Mouse (Mus musculus): Measurements from ENCODE around the gene P2rx7. TPM values are rescaled to one million over a fixed set of nuclear protein-coding genes. Genes with fewer than 3 reads are reported as not detected.

The P2rx7 gene
- polyA plus RNA-seq, 1 experiment, result 5.3 TPM

DNA sequence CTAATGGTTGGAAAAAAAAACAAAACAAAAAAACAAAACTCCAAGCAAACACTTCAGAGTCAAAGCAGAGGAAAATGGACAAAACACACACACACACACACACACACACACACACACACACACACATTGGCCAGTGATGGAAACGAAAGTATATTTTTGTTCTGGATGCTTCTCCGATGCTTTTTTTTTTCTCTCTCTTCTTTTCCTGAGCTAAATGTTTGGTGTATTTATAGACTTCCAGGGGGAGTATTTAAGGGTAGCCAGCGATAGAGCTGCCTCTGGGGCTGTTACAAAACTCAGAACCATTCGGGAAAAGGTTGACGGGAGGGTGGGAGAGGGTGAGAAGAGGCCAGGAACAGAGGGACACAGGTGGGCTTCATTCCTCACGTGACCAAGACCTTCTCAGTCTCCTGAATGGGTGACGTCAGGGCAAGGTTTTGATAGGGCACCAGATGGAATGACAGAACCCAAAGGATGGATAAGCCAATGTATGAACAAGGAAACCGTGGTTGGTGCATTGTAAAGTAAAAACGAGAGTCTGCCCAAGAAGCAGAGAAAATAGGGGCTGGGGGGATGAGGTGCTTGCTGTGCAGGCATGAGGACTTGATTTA lies 23.9 kb upstream of the P2rx7 start:
- Histone ChIP-seq H3K27me3 (replicated peaks; ENCODE audit: control insufficient read depth, insufficient read depth, low read length) (no peaks in the 10 kb centered on the region), H3K27ac (ENCODE audit: insufficient read depth, low read depth, low read length) (no peak overlapping the region), H3K4me3 (ENCODE audit: insufficient read depth, low read depth, low read length) (no peak overlapping the region), H3K4me1 (ENCODE audit: control insufficient read depth, insufficient read depth, low read length) (no peaks in the 10 kb centered on the region), H3K36me3 (ENCODE audit: control insufficient read depth, insufficient read depth, low read length) (no peaks in the 10 kb centered on the region)
- no peak for TF ChIP-seq POLR2A (IDR thresholded peaks at IDR 0.05; ENCODE audit: low read depth, low read length)
- TF ChIP-seq CTCF (conservative IDR thresholded peaks at IDR 0.05; ENCODE audit: insufficient read depth, insufficient read length, low read depth, low read length), result no peak
- no peak for DNase-seq
- 71% methylated on average over 9 of the region's 9 CpGs for WGBS

DNA sequence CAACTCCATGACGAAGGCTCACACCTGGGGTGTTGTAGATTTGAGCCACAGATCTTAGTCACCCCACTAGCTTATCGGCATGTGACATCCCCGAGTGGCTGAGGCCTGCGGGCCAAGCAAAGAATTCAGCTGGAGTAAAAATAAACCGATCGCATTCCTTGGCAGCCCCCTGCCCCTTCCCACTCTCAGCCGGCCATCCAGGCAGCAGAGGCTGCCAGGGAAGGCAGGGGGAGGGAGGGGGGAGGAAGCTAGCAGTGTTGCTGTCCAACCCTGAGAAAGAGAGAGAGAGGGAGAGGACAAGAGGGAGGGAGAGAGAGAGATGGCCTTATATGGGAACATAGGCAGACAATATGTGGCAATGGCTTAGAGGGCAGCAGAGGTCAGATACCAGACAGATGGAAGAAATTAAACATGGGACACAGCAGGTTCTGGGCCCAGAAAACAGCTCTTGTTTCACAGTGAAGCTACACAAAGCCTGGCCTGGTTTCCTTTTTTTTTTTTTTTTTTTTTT lies 22.3 kb upstream of the P2rx7 start:
- DNase-seq, result peak; percentile 62
- Histone ChIP-seq H3K4me3 (ENCODE audit: insufficient read depth, low read depth, low read length) (no peak overlapping the region), H3K36me3 (ENCODE audit: control insufficient read depth, insufficient read depth, low read length) (no peaks in the 10 kb centered on the region), H3K27ac (ENCODE audit: insufficient read depth, low read depth, low read length) (peak overlapping the region; percentile 25; the same call in 1 of the 2 replicates), H3K27me3 (replicated peaks; ENCODE audit: control insufficient read depth, insufficient read depth, low read length) (no peaks in the 10 kb centered on the region), H3K4me1 (ENCODE audit: control insufficient read depth, insufficient read depth, low read length) (no peaks in the 10 kb centered on the region)
- 43% methylated on average over 7 of the region's 7 CpGs for WGBS
- TF ChIP-seq POLR2A (IDR thresholded peaks at IDR 0.05; ENCODE audit: low read depth, low read length) (no peak), CTCF (conservative IDR thresholded peaks at IDR 0.05; ENCODE audit: insufficient read depth, insufficient read length, low read depth, low read length) (no peak)

DNA sequence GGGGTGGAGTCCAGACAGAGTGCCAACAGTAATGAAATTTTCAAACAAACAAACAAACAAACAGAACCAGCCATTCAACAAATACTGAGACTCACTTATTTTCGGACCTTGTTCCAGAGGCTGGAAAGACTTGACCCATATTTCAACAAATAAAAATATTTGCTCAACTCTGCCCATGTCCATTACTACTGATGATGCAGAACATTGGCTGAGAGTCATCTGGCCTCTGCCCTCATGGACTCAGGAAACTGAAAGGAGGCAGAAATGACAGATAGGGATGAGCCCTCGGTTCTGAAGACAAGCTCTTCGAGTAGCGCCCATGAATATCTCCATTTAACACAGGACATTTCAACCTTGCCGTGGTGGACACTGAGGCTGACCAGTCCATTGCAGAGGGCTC lies 21.2 kb upstream of the P2rx7 start:
- Histone ChIP-seq H3K4me3 (ENCODE audit: insufficient read depth, low read depth, low read length) (no peak overlapping the region), H3K27me3 (replicated peaks; ENCODE audit: control insufficient read depth, insufficient read depth, low read length) (no peaks in the 10 kb centered on the region), H3K36me3 (ENCODE audit: control insufficient read depth, insufficient read depth, low read length) (no peaks in the 10 kb centered on the region), H3K4me1 (ENCODE audit: control insufficient read depth, insufficient read depth, low read length) (no peaks in the 10 kb centered on the region), H3K27ac (ENCODE audit: insufficient read depth, low read depth, low read length) (no peak overlapping the region)
- TF ChIP-seq CTCF (conservative IDR thresholded peaks at IDR 0.05; ENCODE audit: insufficient read depth, insufficient read length, low read depth, low read length) (no peak), POLR2A (IDR thresholded peaks at IDR 0.05; ENCODE audit: low read depth, low read length) (no peak)
- peak; percentile 43 for DNase-seq
- WGBS, result 77% methylated on average over 5 of the region's 5 CpGs

DNA sequence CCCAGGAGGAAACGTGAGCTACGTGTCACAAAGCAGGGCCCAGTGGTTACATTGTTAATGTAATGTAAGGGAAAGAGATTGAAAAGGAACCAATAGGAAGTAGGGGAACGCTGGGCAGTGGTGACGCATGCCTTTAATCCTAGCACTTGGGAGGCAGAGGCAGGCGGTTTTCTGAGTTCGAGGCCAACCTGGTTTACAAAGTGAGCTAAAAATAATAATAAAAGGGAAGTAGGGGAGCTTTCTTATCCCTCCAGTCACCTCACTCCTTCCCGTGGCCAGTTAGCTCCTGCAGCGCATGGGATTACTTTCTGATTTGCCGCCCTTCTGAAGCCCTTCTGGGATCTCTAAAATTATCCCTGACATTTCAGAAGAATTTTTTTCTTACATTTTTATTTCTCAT lies 19.9 kb upstream of the P2rx7 start:
- Histone ChIP-seq H3K27ac (ENCODE audit: insufficient read depth, low read depth, low read length) (no peak overlapping the region), H3K36me3 (ENCODE audit: control insufficient read depth, insufficient read depth, low read length) (no peaks in the 10 kb centered on the region), H3K4me3 (ENCODE audit: insufficient read depth, low read depth, low read length) (no peak overlapping the region), H3K27me3 (replicated peaks; ENCODE audit: control insufficient read depth, insufficient read depth, low read length) (no peaks in the 10 kb centered on the region), H3K4me1 (ENCODE audit: control insufficient read depth, insufficient read depth, low read length) (no peaks in the 10 kb centered on the region)
- TF ChIP-seq POLR2A (IDR thresholded peaks at IDR 0.05; ENCODE audit: low read depth, low read length), result no peak
- TF ChIP-seq CTCF (conservative IDR thresholded peaks at IDR 0.05; ENCODE audit: insufficient read depth, insufficient read length, low read depth, low read length), result no peak
- DNase-seq, result no peak
- 83% methylated on average over 9 of the region's 9 CpGs for WGBS

DNA sequence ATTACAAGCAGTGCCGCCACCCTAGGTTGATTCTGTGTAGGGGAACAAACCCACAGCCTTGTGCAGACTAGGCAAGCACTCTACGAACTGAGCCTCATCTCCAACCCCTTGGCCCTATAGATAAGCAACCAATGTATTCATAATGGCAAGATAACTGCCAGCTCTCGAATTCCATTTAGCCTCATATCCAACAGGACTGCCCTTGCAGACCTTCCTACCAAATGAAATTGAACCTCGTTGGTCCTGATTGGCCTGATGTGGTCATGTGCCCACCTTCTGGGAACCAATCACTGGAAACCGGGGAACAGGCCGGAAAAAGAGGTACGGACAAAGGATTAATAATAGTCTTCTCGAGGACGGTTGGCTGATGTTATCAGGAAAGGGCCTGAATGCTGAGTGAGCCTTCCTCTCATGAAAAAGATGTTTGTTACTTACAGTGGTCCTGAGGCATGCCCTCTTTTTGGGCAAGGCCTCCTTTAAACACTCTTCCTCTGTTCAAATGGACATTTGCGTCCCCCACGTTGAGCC lies 18.7 kb upstream of the P2rx7 start:
- DNase-seq, result no peak
- Histone ChIP-seq H3K36me3 (ENCODE audit: control insufficient read depth, insufficient read depth, low read length) (no peaks in the 10 kb centered on the region), H3K4me3 (ENCODE audit: insufficient read depth, low read depth, low read length) (no peak overlapping the region), H3K27ac (ENCODE audit: insufficient read depth, low read depth, low read length) (no peak overlapping the region), H3K27me3 (replicated peaks; ENCODE audit: control insufficient read depth, insufficient read depth, low read length) (no peaks in the 10 kb centered on the region), H3K4me1 (ENCODE audit: control insufficient read depth, insufficient read depth, low read length) (no peaks in the 10 kb centered on the region)
- 88% methylated on average over 11 of the region's 11 CpGs for WGBS
- TF ChIP-seq POLR2A (IDR thresholded peaks at IDR 0.05; ENCODE audit: low read depth, low read length), result no peak
- TF ChIP-seq CTCF (conservative IDR thresholded peaks at IDR 0.05; ENCODE audit: insufficient read depth, insufficient read length, low read depth, low read length), result no peak

DNA sequence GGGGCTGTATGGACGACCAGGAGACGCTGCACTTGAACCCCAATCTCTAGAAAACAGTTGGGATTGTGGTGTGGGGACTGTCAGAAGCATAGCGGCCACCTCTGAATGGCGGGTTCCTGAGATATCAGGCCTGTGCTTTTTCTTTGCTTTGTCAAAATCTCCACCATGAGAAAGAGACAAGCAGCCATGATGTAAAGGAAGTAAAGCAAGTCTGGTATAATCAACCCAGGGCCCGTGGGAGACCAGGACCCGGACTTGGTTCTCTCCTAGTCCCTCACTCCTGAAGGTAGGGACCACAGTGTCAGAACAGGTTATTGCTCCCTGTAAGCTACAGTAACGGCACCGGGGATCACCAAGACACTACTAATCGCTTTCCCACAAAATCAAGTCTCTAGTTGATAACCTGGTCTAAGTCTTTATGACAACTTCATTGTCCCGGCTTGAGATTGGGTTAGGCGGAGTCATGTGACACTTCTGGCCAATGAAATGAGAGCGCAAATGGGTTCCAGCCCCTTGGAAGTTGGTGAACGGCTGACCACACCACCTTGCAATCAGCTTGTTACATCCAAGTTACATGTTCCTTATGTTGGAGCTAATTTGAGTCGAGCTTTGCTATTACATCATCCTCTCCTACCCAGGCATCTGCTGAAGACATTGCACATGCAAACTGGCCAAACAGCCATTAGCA lies 18.0 kb upstream of the P2rx7 start:
- Histone ChIP-seq H3K4me3 (ENCODE audit: insufficient read depth, low read depth, low read length) (no peak overlapping the region), H3K4me1 (ENCODE audit: control insufficient read depth, insufficient read depth, low read length) (no peaks in the 10 kb centered on the region), H3K27me3 (replicated peaks; ENCODE audit: control insufficient read depth, insufficient read depth, low read length) (no peaks in the 10 kb centered on the region), H3K36me3 (ENCODE audit: control insufficient read depth, insufficient read depth, low read length) (no peaks in the 10 kb centered on the region), H3K27ac (ENCODE audit: insufficient read depth, low read depth, low read length) (no peak overlapping the region)
- 85% methylated on average over 14 of the region's 14 CpGs for WGBS
- DNase-seq, result no peak
- no peak for TF ChIP-seq CTCF (conservative IDR thresholded peaks at IDR 0.05; ENCODE audit: insufficient read depth, insufficient read length, low read depth, low read length)
- no peak for TF ChIP-seq POLR2A (IDR thresholded peaks at IDR 0.05; ENCODE audit: low read depth, low read length)

DNA sequence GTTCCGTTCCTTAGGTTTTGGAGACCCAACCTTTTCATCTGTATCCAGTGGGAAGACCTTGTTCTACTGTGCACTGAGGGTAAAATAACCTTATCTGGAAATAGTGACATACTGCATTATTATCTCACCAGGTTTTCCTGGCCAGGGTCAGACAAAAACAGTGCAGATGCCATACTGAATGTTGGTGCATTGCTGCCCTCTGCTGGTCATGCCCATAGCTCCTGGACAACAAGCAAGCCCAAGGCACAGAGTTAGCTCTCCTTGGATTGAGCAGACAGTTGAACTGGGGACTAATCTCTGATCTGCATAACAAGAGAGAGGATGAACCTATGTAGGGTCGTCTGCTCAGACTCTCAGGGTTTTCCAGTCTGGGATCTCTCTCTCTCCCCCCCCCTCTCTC lies 16.5 kb upstream of the P2rx7 start:
- Histone ChIP-seq H3K4me1 (ENCODE audit: control insufficient read depth, insufficient read depth, low read length) (no peaks in the 10 kb centered on the region), H3K27me3 (replicated peaks; ENCODE audit: control insufficient read depth, insufficient read depth, low read length) (no peaks in the 10 kb centered on the region), H3K36me3 (ENCODE audit: control insufficient read depth, insufficient read depth, low read length) (no peaks in the 10 kb centered on the region), H3K4me3 (ENCODE audit: insufficient read depth, low read depth, low read length) (no peak overlapping the region), H3K27ac (ENCODE audit: insufficient read depth, low read depth, low read length) (no peak overlapping the region)
- 46% methylated on average over 2 of the region's 2 CpGs for WGBS
- DNase-seq, result peak; percentile 89
- no peak for TF ChIP-seq POLR2A (IDR thresholded peaks at IDR 0.05; ENCODE audit: low read depth, low read length)
- peak; percentile 99 for TF ChIP-seq CTCF (conservative IDR thresholded peaks at IDR 0.05; ENCODE audit: insufficient read depth, insufficient read length, low read depth, low read length)
